Comparison of ENCODE assay signal across 25 mouse cellular contexts in the genomic region with DNA sequence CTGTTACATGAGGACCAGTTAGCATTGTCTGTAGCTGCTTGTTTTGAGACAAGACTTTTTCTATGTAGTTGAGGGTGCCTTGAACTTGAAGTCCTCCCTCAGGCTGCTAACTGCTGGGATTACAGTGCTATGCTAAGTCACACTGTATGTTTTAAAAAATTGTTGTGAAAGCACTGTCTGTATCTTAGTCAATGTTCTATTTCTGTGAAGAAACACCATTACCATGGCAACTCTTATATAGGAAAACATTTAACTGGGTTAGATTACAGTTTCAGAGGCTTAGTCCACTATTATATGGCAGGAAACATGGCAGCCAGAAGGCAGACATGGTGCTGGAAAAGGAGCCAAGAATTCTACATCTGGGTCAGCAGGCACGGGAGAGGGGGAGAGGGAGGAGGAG. TPM values are rescaled to one million over a fixed set of nuclear protein-coding genes. Genes with fewer than 3 reads are reported as not detected.
DNase-seq lines count a peak whose midpoint lies in the region; ATAC-seq and TF ChIP-seq lines count a peak whose summit lies in the region.
"Had no signal": no experiment of that assay in that cellular context is flagged by ENCODE, and none has a peak within 500 bp of the region (broad histone marks: within the 10 kb centered on the region; RNA-seq: fewer than 3 reads in every experiment).

No protein-coding gene starts in this region.

- H3K4me1 ChIP-seq in forebrain, embryonic 14.5 days (ENCODE audit: control insufficient read depth, insufficient read depth, low read length), result no peaks in the 10 kb centered on the region
- H3K4me1 ChIP-seq in forebrain, embryonic 12.5 days, result no peaks in the 10 kb centered on the region
- H3K4me1 ChIP-seq in lung, postnatal 0 days (ENCODE audit: insufficient read depth, low read depth, low read length), result no peaks in the 10 kb centered on the region
- no peaks in the 10 kb centered on the region for H3K4me1 ChIP-seq in liver, embryonic 12.5 days
- H3K4me1 ChIP-seq: forebrain, embryonic 10.5 days; heart, embryonic 15.5 days; hindbrain, embryonic 10.5 days had no signal

- peaks cover 7% of the 10 kb centered on the region; the same call in 1 of the 2 replicates for H3K36me3 ChIP-seq in forebrain, embryonic 14.5 days (ENCODE audit: control insufficient read depth, insufficient read depth, low read length)
- peaks cover 21% of the 10 kb centered on the region; the same call in 1 of the 2 replicates for H3K36me3 ChIP-seq in forebrain, embryonic 12.5 days (replicated peaks)
- H3K36me3 ChIP-seq in lung, postnatal 0 days (ENCODE audit: insufficient read depth, low read length), result no peaks in the 10 kb centered on the region
- H3K36me3 ChIP-seq in liver, embryonic 12.5 days, result no peaks in the 10 kb centered on the region
- H3K36me3 ChIP-seq: G1E; heart, embryonic 12.5 days; heart, embryonic 15.5 days had no signal

- H3K4me3 ChIP-seq in forebrain, embryonic 14.5 days (ENCODE audit: low read depth, low read length), result no peak overlapping the region
- no peak overlapping the region for H3K4me3 ChIP-seq in forebrain, embryonic 12.5 days (replicated peaks)
- H3K4me3 ChIP-seq in lung, postnatal 0 days (ENCODE audit: low read depth, low read length), result no peak overlapping the region
- H3K4me3 ChIP-seq in liver, embryonic 12.5 days, result no peak overlapping the region
- H3K4me3 ChIP-seq: forebrain, embryonic 10.5 days; heart, embryonic 12.5 days; heart, embryonic 15.5 days; hindbrain, embryonic 10.5 days; hindbrain, embryonic 13.5 days had no signal

- DNase-seq in forebrain, embryonic 14.5 days (ENCODE audit: low spot score), result peak; percentile 7
- no peak for DNase-seq in frontal cortex, postnatal 14 days (ENCODE audit: low spot score in 2 of 2)
- peak; percentile 18 for DNase-seq in lung, postnatal 0 days (ENCODE audit: low spot score)
- no peak for DNase-seq in lung, postnatal 25 days (ENCODE audit: low spot score)
- peak; percentile 24 for DNase-seq in brain, embryonic 14.5 days (ENCODE audit: low read depth)
- DNase-seq: adrenal gland, adult 2 months; adrenal gland, postnatal 14 days; cerebellum, adult 18-20 months; cerebellum, adult 9-10 months; cerebellum, postnatal 14 days; gastrocnemius, postnatal 25 days; heart, adult 18-20 months; heart, postnatal 10 days; heart, postnatal 36 days had no signal

- no peak overlapping the region for H3K9ac ChIP-seq in forebrain, embryonic 14.5 days (ENCODE audit: low read length)
- no peak overlapping the region for H3K9ac ChIP-seq in forebrain, embryonic 12.5 days
- H3K9ac ChIP-seq in lung, postnatal 0 days (replicated peaks; ENCODE audit: low read depth), result no peak overlapping the region
- no peak overlapping the region for H3K9ac ChIP-seq in liver, embryonic 12.5 days
- H3K9ac ChIP-seq: heart, embryonic 12.5 days; heart, embryonic 15.5 days; hindbrain, embryonic 13.5 days had no signal

- no peak for TF ChIP-seq POLR2A in brain, embryonic 14.5 days (IDR thresholded peaks at IDR 0.05; ENCODE audit: borderline replicate concordance, extremely low read depth, insufficient read depth, insufficient read length, poor library complexity, severe bottlenecking)

- H3K27ac ChIP-seq in forebrain, embryonic 14.5 days (ENCODE audit: low read depth, low read length), result no peak overlapping the region
- no peak overlapping the region for H3K27ac ChIP-seq in forebrain, embryonic 12.5 days
- H3K27ac ChIP-seq in lung, postnatal 0 days (ENCODE audit: low read length), result no peak overlapping the region
- H3K27ac ChIP-seq in liver, embryonic 12.5 days, result no peak overlapping the region
- H3K27ac ChIP-seq: forebrain, embryonic 10.5 days; heart, embryonic 15.5 days; hindbrain, embryonic 10.5 days; hindbrain, embryonic 13.5 days had no signal

- H3K4me2 ChIP-seq in forebrain, embryonic 14.5 days (ENCODE audit: low read length), result no peak overlapping the region
- H3K4me2 ChIP-seq in forebrain, embryonic 12.5 days, result no peak overlapping the region
- H3K4me2 ChIP-seq in lung, postnatal 0 days (replicated peaks; ENCODE audit: low read depth, low read length), result no peak overlapping the region
- H3K4me2 ChIP-seq in liver, embryonic 12.5 days, result no peak overlapping the region
- H3K4me2 ChIP-seq: heart, embryonic 12.5 days; heart, embryonic 15.5 days; hindbrain, embryonic 13.5 days had no signal

- no peak for TF ChIP-seq EP300 in lung, postnatal 0 days (IDR thresholded peaks at IDR 0.05)

- TF ChIP-seq CTCF in lung, postnatal 0 days (IDR thresholded peaks at IDR 0.05), result no peak
- TF ChIP-seq CTCF in brain, embryonic 14.5 days (IDR thresholded peaks at IDR 0.05; ENCODE audit: borderline replicate concordance, extremely low read depth, insufficient read depth, insufficient read length), result no peak

- no peak for ATAC-seq in forebrain, embryonic 14.5 days
- ATAC-seq in forebrain, embryonic 12.5 days (ENCODE audit: low FRiP score), result no peak
- peak; percentile 82 for ATAC-seq in frontal cortex, adult (ENCODE audit: low TSS enrichment)
- ATAC-seq in lung, postnatal 0 days, result no peak
- ATAC-seq in liver, embryonic 12.5 days, result no peak
- ATAC-seq: intestine, postnatal 0 days had no signal

- WGBS in forebrain, embryonic 14.5 days, result 35% methylated on average over 1 of the region's 1 CpGs
- 64% methylated on average over 1 of the region's 1 CpGs for WGBS in forebrain, embryonic 12.5 days
- 33% methylated on average over 1 of the region's 1 CpGs for WGBS in lung, postnatal 0 days
- 33% methylated on average over 1 of the region's 1 CpGs for WGBS in liver, embryonic 12.5 days (ENCODE audit: insufficient replicate concordance)

- H3K9me3 ChIP-seq in forebrain, embryonic 14.5 days (replicated peaks; ENCODE audit: control insufficient read depth, low read length), result 0 out of 2 replicates have a peak, but pooled peaks cover 2% of the 10 kb centered on the region
- no peaks in the 10 kb centered on the region for H3K9me3 ChIP-seq in forebrain, embryonic 12.5 days
- H3K9me3 ChIP-seq in lung, postnatal 0 days (ENCODE audit: low read length), result no peaks in the 10 kb centered on the region
- no peaks in the 10 kb centered on the region for H3K9me3 ChIP-seq in liver, embryonic 12.5 days (replicated peaks)
- H3K9me3 ChIP-seq: G1E; heart, embryonic 12.5 days; heart, embryonic 15.5 days; hindbrain, embryonic 13.5 days had no signal

- H3K27me3 ChIP-seq in forebrain, embryonic 14.5 days (replicated peaks; ENCODE audit: control insufficient read depth, insufficient read depth, low read length), result no peaks in the 10 kb centered on the region
- H3K27me3 ChIP-seq in forebrain, embryonic 12.5 days, result no peaks in the 10 kb centered on the region
- no peaks in the 10 kb centered on the region for H3K27me3 ChIP-seq in lung, postnatal 0 days (replicated peaks; ENCODE audit: insufficient read depth, low read length)
- H3K27me3 ChIP-seq in liver, embryonic 12.5 days (replicated peaks), result no peaks in the 10 kb centered on the region
- H3K27me3 ChIP-seq: CH12.LX; heart, embryonic 15.5 days; hindbrain, embryonic 13.5 days had no signal

RNA-seq across cellular contexts. Expression of gene Faxc, which starts 40.8 kb away (rescaled TPM):
- 16.2 and 16.4 TPM in 2 replicates for polyA plus RNA-seq in forebrain, embryonic 14.5 days (2014; fragmentation: Nextera tagmentation; extraction: Ambion mirVana)
- polyA plus RNA-seq in forebrain, embryonic 12.5 days (2016; fragmentation: Nextera tagmentation; extraction: Ambion mirVana), result 23.0 and 26.8 TPM in 2 replicates
- polyA plus RNA-seq in lung, postnatal 0 days (2015; fragmentation: Nextera tagmentation; extraction: Ambion mirVana), result 0.47 and 0.49 TPM in 2 replicates
- polyA plus RNA-seq in brain, embryonic 14.5 days (2012; rRNA removed), result 33.7 and 54.3 TPM in 2 replicates
- polyA plus RNA-seq in liver, embryonic 12.5 days (2016; fragmentation: Nextera tagmentation; extraction: Ambion mirVana), result 0.31 and 0.36 TPM in 2 replicates
- polyA plus RNA-seq: G1E had no signal

Comparison
In these comparisons a context has a peak if more than half of its experiments do, and no peak if none do; other contexts are left out.
1. DNase-seq: peak in forebrain, embryonic 14.5 days (single experiment), lung, postnatal 0 days (single experiment) and brain, embryonic 14.5 days (single experiment); none in frontal cortex, postnatal 14 days (0 of 2) and lung, postnatal 25 days (single experiment).
2. RNA of gene Faxc, which starts 40.8 kb away (polyA plus RNA-seq): 33.7 to 54.3 TPM in brain, embryonic 14.5 days, 23.0 to 26.8 TPM in forebrain, embryonic 12.5 days and 16.2 to 16.4 TPM in forebrain, embryonic 14.5 days; 0.47 to 0.49 TPM in lung, postnatal 0 days and 0.31 to 0.36 TPM in liver, embryonic 12.5 days; every median in the first group is over 10 times any median in the second.